Mouse (Mus musculus) erythroid progenitor cell, adult 5-6 weeks (primary cell): ENCODE data around the gene Nprl2. TPM values are rescaled to one million over a fixed set of nuclear protein-coding genes. Genes with fewer than 3 reads are reported as not detected.

Source experiments
- ATAC-seq: replicated peaks from 2 replicates; pipeline ENCODE4 v1.8.0; 2016; ENCODE audit warnings: moderate number of reproducible peaks, mild to moderate bottlenecking, moderate TSS enrichment, inconsistent platforms; ENCODE audit not compliant: poor library complexity, low FRiP score, severe bottlenecking
- total RNA-seq, 2 experiments: library from RNA; stranded (forward) in 1 of 2; stranded (reverse) in 1 of 2; fragments of 150-400 nt in 1 of 2; fragments of 186-747, 209-891 nt in 1 of 2; gene quantifications; 2 replicates each; pipeline versions ENCODE4 v1.2.3 to v1.2.4; 2015 to 2017; ENCODE audit warnings: low replicate concordance in 2 of 2

The Nprl2 gene
- 1.4 and 31.4 TPM in 2 replicates for total RNA-seq (2015; ENCODE audit: low replicate concordance)
- total RNA-seq (2017; ENCODE audit: low replicate concordance), result 1.1 and 1.2 TPM in 2 replicates

- peak; percentile 88 for ATAC-seq
Observed at GRCm38 (mm10) chr9:107541474-107542351, at the start of gene Nprl2, which contains the start of gene Cyb561d2. Gene Nprl2, plus strand, starts transcription at chr9:107542226. Gene Cyb561d2, minus strand, starts transcription at chr9:107542193.

DNA sequence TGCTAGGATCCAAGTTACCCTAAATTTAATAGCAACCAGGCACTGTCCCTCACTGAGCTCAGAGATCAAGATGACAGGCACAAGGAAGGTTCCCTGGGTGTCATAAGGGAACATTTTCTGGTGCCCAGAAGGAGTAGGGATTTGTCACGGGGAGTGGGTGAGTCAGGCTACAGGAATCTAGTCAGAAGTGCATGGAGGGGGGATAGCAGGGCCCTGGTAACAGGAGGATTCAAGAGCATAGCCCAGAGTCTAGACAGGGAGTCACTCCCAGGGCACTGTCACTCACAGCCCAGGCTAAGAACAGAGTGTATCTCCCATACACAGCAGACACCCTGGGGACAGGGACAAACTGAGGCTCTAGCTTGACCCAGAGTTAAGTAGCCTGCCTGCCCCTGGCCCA, 48.5 kb upstream of the Nprl2 start:
- ATAC-seq, result no peak

DNA sequence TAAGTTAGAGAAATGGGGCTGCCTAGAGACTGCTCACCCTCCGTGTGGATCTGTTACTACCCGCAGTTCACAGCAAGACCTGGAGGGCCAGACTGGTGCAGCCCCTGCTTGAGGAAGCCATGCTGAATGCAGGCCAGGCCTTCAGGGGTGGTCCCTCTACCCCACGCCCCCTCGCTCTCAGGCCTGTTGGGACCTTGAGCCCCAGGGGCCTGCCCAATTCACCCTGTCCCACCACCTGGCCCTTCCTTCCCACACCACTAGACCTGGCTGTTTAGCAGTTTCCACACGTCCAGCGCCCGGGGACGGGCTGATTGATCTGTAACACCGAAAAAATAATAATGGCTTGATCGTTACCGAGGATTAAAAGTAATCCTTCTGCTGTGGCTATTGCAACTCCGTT, 47.8 kb upstream of the Nprl2 start:
- ATAC-seq, result no peak

DNA sequence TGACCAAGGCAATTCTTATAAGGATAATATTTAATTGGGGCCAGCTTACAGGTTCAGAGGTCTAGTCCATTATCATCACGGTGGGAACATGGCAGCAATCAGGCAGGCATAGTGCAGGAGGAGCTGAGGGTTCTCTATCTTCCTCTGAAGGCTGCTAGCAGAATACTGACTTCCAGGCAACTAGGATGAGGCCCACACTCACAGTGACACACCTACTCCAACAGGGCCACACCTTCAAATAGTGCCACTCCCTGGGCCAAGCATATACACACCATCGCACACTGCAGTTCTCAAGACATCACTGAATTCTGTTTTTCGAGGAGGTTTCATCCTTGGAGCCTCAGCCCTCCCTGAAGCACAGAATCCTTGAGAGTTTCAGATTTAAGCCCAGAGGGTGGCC, 45.7 kb upstream of the Nprl2 start:
- no peak for ATAC-seq

DNA sequence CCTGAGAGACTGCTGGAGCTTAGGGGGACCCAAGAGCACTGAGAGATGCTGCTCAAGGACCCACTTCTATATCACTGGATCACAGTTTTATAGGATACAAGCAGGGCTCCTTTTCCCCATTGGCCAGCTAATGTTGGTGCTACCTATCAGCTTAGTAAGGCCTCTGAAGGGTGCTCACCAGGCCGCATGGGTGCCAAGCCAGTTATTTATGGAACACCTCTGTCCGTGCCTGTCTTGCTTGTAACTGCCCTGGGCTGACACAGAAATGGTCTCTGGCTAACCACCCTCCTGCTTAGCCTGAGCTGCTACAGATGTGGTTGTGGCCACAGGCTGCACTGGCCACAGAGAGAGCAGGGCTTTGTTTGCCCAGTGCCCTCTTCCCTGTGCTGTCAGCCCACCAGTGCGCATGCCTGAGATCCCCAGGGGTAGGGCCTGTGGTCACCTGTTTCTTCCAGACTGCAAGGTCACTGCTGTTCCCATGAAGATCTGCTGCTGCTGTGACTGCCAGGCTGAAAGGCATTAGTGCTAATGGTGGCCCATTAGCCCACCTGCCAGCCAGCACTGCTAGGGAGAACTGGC, 41.2 kb upstream of the Nprl2 start:
- no peak for ATAC-seq

DNA sequence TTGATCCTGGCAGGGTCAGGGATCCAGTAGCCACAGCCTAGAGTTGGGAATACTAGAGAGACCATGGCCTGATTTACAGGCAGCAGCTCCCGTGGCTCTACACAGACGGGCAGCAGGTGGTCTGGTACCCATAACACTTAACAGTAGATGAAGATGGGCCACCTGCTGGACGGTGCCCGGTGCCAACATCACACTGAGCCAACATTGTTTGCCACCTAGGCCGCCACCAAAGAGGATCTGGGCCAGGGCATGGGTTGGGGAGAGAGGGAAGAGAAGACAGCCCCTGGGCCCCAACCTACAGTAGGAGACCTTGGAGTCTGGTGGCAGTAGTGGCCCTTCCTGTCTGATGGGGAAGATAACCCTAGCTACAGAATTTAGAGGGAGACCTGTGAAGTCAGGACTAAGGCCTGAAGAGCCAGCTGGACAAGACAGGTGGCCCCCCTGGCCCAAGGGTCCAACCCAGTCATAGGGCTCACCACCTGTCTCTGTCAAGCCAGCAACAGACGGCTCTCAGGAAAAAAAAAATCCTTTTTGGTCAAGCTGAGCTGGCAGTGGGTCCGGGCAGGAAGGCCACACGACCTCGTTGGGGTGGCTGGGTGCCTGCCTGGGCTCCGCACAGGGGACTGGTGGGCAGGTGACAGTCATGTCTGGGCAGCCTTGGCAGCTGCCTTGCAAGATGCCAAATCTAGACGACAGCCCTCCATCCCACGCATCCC, 39.7 kb upstream of the Nprl2 start:
- ATAC-seq, result no peak

DNA sequence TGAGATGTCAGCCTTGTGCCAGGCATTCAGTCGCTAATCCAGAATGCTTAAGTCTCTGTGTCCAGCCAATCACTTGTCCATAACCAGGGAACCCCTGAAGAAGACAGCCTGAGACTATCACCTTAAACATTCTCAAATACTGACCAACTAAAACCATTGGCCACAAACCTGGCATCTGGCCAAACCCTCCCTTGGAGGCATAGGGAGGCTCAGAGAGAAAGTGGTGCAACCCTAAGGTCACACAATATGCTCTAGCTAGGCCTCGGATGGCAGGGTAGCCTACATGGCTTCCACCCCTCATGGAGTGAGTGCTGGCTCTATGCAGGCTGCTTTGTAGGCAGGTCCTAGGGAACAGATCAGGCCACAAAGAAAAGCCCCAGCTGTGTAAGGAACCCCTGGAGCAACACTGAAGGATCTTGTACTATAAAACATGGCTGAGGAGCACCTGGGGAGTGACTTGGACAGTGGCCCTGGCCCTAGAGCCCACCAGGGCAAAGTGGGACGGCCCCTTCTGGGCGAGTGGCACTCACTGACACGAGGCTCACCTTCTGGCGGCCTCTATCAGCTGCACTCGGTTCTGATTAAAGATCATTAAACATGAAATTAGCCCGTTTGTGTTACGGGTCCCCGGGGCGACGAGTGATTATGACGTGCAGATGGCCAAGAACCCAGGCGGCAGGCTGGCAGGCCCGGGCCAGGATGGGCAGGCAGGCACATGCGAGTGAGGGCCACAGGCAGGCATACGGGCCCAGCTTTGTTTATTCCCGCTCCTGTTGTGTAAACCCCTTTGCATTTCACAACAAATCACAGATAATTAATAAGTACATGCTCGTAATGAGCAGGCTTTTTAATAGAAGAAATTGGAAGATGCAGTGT, 37.1 kb upstream of the Nprl2 start:
- no peak for ATAC-seq

DNA sequence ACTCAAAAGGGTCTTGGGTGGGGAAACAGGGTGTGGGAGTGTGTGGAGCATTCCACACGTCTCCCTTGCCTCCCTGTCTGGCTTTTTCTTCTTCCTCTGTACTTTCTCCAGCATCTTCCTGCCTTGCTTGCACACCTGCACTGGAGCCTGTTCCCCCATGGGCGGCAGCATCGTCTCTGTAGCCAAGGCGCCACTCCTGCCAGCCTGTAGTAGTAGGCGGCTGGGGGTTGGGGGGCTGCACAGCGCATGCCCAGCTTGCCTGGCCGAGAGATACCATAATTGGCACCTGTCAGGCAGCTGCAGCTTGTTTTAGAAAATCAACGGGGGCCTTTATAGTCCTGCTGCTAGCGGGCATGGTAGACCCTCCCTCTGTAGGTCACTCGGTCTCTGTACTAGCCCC, 33.8 kb upstream of the Nprl2 start:
- no peak for ATAC-seq

GRCm38 (mm10) chr9:107510384-107511100, 31.5 kb upstream of the Nprl2 start:
- ATAC-seq, result no peak

DNA sequence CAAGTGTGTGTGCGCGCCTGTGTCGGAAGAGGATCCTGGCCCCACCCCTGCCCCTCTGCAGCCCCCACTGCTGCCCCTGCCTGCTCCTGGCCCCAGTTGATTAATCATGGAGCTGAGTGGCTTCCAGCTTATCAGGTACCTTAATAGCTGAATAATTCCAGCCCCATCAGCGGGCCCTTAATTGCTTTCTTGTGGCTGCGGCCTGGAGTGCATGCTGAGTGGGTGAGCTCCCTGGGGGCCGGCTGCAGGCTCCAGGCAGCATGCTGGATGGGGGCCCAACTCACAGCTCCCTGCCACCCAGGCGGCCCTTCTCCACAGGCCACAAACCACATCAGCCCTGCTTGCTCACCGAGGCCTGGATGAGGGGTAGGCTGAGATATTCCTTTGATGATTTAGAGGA, 30.6 kb upstream of the Nprl2 start:
- no peak for ATAC-seq

GRCm38 (mm10) chr9:107512326-107512725, 29.7 kb upstream of the Nprl2 start:
- no peak for ATAC-seq

DNA sequence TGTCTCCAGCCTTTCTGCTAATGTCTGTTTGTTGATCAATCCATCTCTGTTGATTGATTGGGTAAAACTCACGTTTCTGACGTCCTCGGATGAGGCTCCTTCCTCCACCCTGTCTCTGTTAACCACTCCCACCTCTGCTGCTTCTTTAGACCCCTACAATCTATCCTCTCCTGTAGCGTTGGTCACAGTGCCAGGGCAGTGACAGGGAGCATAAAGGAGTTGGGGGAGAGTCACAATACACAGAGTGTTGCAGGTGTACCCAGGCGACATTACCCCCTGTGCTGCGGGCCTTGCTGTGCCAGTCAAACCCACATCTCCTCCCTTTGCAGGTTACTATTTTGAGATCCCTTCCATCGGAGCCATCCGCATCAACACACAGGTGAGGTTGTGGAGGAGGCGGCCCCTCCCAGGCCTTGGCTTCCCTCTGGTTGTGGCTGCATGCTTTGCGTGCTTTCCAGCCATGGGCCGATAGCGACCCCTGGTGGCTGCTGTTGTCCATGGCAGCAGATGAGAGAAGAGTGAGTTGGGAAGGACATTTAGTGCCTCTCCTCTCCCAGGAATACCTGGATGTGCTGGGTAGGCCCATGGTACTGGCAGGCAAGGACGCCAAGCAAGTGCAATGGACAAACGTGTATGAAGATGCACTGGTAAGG, 27.6 kb upstream of the Nprl2 start:
- peak; percentile 65; the same call in 1 of the 2 replicates for ATAC-seq

DNA sequence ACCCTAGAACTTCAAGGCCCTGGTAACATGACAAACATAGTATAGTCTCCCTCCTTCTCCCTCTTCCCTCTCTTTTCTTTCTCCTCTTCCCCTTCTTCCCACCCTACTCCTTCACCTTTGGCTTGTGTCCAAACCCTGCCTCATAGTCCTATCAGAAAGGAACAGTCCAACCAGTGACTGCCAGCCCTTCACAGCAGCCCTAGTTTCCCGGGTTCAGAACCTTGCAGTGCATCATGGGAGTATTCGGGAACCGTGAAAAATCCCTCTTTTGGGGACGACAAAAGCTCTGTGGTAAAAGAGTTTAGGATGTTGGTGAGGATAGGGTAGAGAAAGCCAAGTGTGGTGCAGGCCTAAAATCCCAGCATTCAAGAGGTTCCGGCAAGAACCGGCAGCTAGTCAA, 21.7 kb upstream of the Nprl2 start:
- ATAC-seq, result no peak

GRCm38 (mm10) chr9:107521190-107521589, 20.8 kb upstream of the Nprl2 start:
- ATAC-seq, result no peak

- ATAC-seq, result no peak
Observed at GRCm38 (mm10) chr9:107521711-107522399, 20.2 kb upstream of the Nprl2 start.

GRCm38 (mm10) chr9:107522400-107522711, 19.7 kb upstream of the Nprl2 start:
- ATAC-seq, result no peak

DNA sequence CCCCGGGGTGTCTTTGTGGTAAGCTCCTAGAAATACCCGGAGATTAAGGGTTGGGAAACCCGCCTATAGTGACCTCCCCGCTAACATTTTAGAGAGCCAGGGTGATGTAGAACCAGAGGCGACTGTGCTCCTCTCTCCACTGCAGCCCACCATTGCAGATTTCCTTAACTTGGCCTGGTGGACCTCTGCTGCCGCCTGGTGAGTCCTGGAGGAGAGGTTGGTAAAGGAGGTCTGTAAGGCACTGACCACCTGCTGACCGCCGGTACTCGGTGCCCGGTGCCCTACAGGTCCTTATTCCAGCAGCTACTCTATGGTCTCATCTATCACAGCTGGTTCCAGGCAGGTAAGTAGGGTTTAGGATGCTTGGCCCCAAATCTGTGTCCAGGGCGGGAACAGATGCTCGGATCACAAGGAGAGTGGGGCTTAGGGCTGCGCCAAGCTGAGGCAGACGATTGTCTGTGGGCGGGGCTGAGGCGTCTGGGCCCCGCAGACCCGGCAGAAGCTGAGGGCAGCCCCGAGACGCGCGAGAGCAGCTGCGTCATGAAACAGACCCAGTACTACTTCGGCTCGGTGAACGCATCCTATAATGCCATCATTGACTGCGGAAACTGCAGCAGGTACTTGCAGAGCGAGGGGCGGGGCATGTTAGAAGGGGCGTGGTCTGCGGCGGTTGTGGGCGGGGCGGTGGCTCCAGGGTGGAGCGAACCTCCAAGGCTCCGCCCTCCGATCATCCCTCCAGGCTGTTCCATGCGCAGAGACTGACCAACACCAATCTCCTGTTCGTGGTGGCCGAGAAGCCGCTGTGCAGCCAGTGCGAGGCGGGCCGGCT, 15.6 kb upstream of the Nprl2 start:
- ATAC-seq, result peak; percentile 53
